18 mouse cellular contexts compared by ENCODE assay signal in genomic region chr8:93151401-93151800, GRCm38 (mm10). TPM values are rescaled to one million over a fixed set of nuclear protein-coding genes. Genes with fewer than 3 reads are reported as not detected.
DNase-seq lines count a peak whose midpoint lies in the region.
"Had no signal": no experiment of that assay in that cellular context is flagged by ENCODE, and none has a peak within 500 bp of the region (broad histone marks: within the 10 kb centered on the region; RNA-seq: fewer than 3 reads in every experiment).

No protein-coding gene starts in this region.

- peak; percentile 5 to 19 for DNase-seq in heart, postnatal 10 days
- no peak for DNase-seq in heart, postnatal 14 days
- DNase-seq in lung, adult 18-20 months, result peak; percentile 5 to 15
- DNase-seq in lung, postnatal 10 days, result no peak
- DNase-seq in NIH3T3 (ENCODE audit: low read depth), result peak; percentile 29
- no peak for DNase-seq in spleen, postnatal 4 days (ENCODE audit: low spot score in 2 of 2)
- DNase-seq: adrenal gland, postnatal 25 days; cerebellum, adult 8-10 months; gastrocnemius, postnatal 14 days; kidney, postnatal 25 days; midbrain, embryonic 14.5 days had no signal

- intact Hi-C loops in heart, postnatal 10 days (cut with DNase I), result no loop called here
- intact Hi-C loops in heart, postnatal 14 days (cut with DNase I), result loop anchor here (1.0 kb wide), 1 partner anchor 25 kb away; no protein-coding TSS in a partner anchor

RNA-seq across cellular contexts. Expression of gene Ces1c, which starts 20.3 kb away (rescaled TPM):
- not detected for total RNA-seq in heart, postnatal 10 days (2021)
- total RNA-seq in heart, postnatal 14 days (2021), result not detected
- total RNA-seq: adrenal gland, postnatal 25 days; G1E; gastrocnemius, postnatal 14 days; heart, adult 18-20 months; layer of hippocampus, adult 18-20 months; layer of hippocampus, postnatal 10 days; left cerebral cortex, adult 18-20 months; left cerebral cortex, postnatal 14 days had no signal

RNA-seq across cellular contexts. Expression of gene Ces1d, which starts 46.2 kb away (rescaled TPM):
- 10 to 100 TPM; 29.5 to 57.4 TPM for total RNA-seq in heart, postnatal 10 days (2021)
- total RNA-seq in heart, postnatal 14 days (2021), result 10 to 100 TPM; 54.0 to 99.2 TPM
- total RNA-seq: G1E; layer of hippocampus, postnatal 10 days; left cerebral cortex, postnatal 14 days; monocyte, adult 5-6 weeks had no signal

Comparison
In these comparisons a context has a peak if more than half of its experiments do, and no peak if none do; other contexts are left out.
1. DNase-seq: peak in heart, postnatal 10 days (2 of 2), lung, adult 18-20 months (2 of 2) and NIH3T3 (single experiment); none in heart, postnatal 14 days (0 of 2), lung, postnatal 10 days (single experiment) and spleen, postnatal 4 days (0 of 2).